In genomic region chr5:149183122-149183521, GRCm38 (mm10) we compare ENCODE assay signal across 9 mouse cellular contexts. TPM values are rescaled to one million over a fixed set of nuclear protein-coding genes. Genes with fewer than 3 reads are reported as not detected.
DNase-seq lines count a peak whose midpoint lies in the region; ATAC-seq and TF ChIP-seq lines count a peak whose summit lies in the region.
"Had no signal": no experiment of that assay in that cellular context is flagged by ENCODE, and none has a peak within 500 bp of the region (broad histone marks: within the 10 kb centered on the region; RNA-seq: fewer than 3 reads in every experiment).

No protein-coding gene starts in this region.

- ATAC-seq in lung, embryonic 14.5 days (ENCODE audit: insufficient read depth): no peak
- ATAC-seq in limb, embryonic 12.5 days (ENCODE audit: insufficient number of reproducible peaks, insufficient read depth, low FRiP score, low TSS enrichment, low read depth): no peak
- no peak for ATAC-seq in neural tube, embryonic 15.5 days (ENCODE audit: low FRiP score)
- no peak for ATAC-seq in frontal cortex, adult (ENCODE audit: low TSS enrichment)

- H3K27me3 ChIP-seq in lung, embryonic 14.5 days (ENCODE audit: insufficient read depth, low read length): no peaks in the 10 kb centered on the region
- no peaks in the 10 kb centered on the region for H3K27me3 ChIP-seq in limb, embryonic 12.5 days
- no peaks in the 10 kb centered on the region for H3K27me3 ChIP-seq in neural tube, embryonic 15.5 days (replicated peaks)

- TF ChIP-seq POLR2A in embryonic fibroblast, embryonic 13.5 days (IDR thresholded peaks at IDR 0.05; ENCODE audit: low read depth, low read length): no peak

- no peaks in the 10 kb centered on the region for H3K9me3 ChIP-seq in lung, embryonic 14.5 days (ENCODE audit: low read depth, low read length)
- H3K9me3 ChIP-seq in limb, embryonic 12.5 days: no peaks in the 10 kb centered on the region
- no peaks in the 10 kb centered on the region for H3K9me3 ChIP-seq in neural tube, embryonic 15.5 days (replicated peaks)

- peak overlapping the region; percentile 71 for H3K4me2 ChIP-seq in lung, embryonic 14.5 days
- H3K4me2 ChIP-seq in limb, embryonic 12.5 days: peak overlapping the region; percentile 61
- peak overlapping the region; percentile 66 for H3K4me2 ChIP-seq in neural tube, embryonic 15.5 days

- DNase-seq in lung, embryonic 14.5 days: no peak
- DNase-seq in lung, postnatal 25 days (ENCODE audit: low spot score): no peak
- DNase-seq in adrenal gland, adult 8-10 months: no peak
- DNase-seq in cerebellum, postnatal 14 days: no peak
- DNase-seq: thymus, adult 2 months had no signal

- H3K36me3 ChIP-seq in lung, embryonic 14.5 days (ENCODE audit: insufficient read depth): no peaks in the 10 kb centered on the region
- peaks cover under 1% of the 10 kb centered on the region; the same call in 1 of the 2 replicates for H3K36me3 ChIP-seq in limb, embryonic 12.5 days
- H3K36me3 ChIP-seq in neural tube, embryonic 15.5 days: no peaks in the 10 kb centered on the region

- peak overlapping the region; percentile 97 for H3K27ac ChIP-seq in lung, embryonic 14.5 days (ENCODE audit: low read depth)
- peak overlapping the region; percentile 97 for H3K27ac ChIP-seq in embryonic fibroblast, embryonic 13.5 days (ENCODE audit: insufficient read depth, low read length)
- no peak overlapping the region for H3K27ac ChIP-seq in limb, embryonic 12.5 days
- peak overlapping the region; percentile 97; the same call in 1 of the 2 replicates for H3K27ac ChIP-seq in neural tube, embryonic 15.5 days (replicated peaks)

- WGBS in lung, embryonic 14.5 days: 19% methylated on average over 1 of the region's 1 CpGs
- WGBS in limb, embryonic 12.5 days: 20% methylated on average over 1 of the region's 1 CpGs
- WGBS in neural tube, embryonic 15.5 days: 25% methylated on average over 1 of the region's 1 CpGs

- peak overlapping the region; percentile 78 for H3K4me3 ChIP-seq in lung, embryonic 14.5 days (ENCODE audit: low read depth, low read length)
- peak overlapping the region; percentile 67; the same call in 1 of the 2 replicates for H3K4me3 ChIP-seq in embryonic fibroblast, embryonic 13.5 days (ENCODE audit: insufficient read depth, low read length)
- peak overlapping the region; percentile 75 for H3K4me3 ChIP-seq in limb, embryonic 12.5 days (replicated peaks)
- peak overlapping the region; percentile 66 for H3K4me3 ChIP-seq in neural tube, embryonic 15.5 days (replicated peaks)

- peaks cover 5% of the 10 kb centered on the region; the same call in 1 of the 2 replicates for H3K4me1 ChIP-seq in lung, embryonic 14.5 days (ENCODE audit: insufficient read depth)
- H3K4me1 ChIP-seq in embryonic fibroblast, embryonic 13.5 days (ENCODE audit: control insufficient read depth, insufficient read depth, low read length): no peaks in the 10 kb centered on the region
- H3K4me1 ChIP-seq in limb, embryonic 12.5 days (replicated peaks): peaks cover 21% of the 10 kb centered on the region
- peaks cover 29% of the 10 kb centered on the region for H3K4me1 ChIP-seq in neural tube, embryonic 15.5 days

- TF ChIP-seq CTCF in lung, embryonic 14.5 days (IDR thresholded peaks at IDR 0.05; ENCODE audit: low read depth): no peak
- no peak for TF ChIP-seq CTCF in embryonic fibroblast, embryonic 13.5 days (IDR thresholded peaks at IDR 0.05; ENCODE audit: borderline replicate concordance, insufficient read depth, low read length)

- H3K9ac ChIP-seq in lung, embryonic 14.5 days: peak overlapping the region; percentile 92
- H3K9ac ChIP-seq in limb, embryonic 12.5 days (replicated peaks): peak overlapping the region; percentile 81; the same call in 1 of the 2 replicates
- H3K9ac ChIP-seq in neural tube, embryonic 15.5 days (replicated peaks): peak overlapping the region; percentile 81; the same call in 1 of the 2 replicates

RNA-seq across cellular contexts. Expression of gene Uspl1, which starts 1.0 kb away (rescaled TPM):
- polyA plus RNA-seq in lung, embryonic 14.5 days (2014; fragmentation: Nextera tagmentation; extraction: Ambion mirVana): 48.7 and 49.7 TPM in 2 replicates
- 31.3 and 37.2 TPM in 2 replicates for polyA plus RNA-seq in embryonic fibroblast, embryonic 13.5 days (2011; ENCODE audit: insufficient read length, low read depth, missing spikeins)
- polyA plus RNA-seq in limb, embryonic 12.5 days (2016; fragmentation: Nextera tagmentation; extraction: Ambion mirVana): 72.7 and 75.0 TPM in 2 replicates
- 56.1 and 57.1 TPM in 2 replicates for polyA plus RNA-seq in neural tube, embryonic 15.5 days (2015; fragmentation: Nextera tagmentation; extraction: Ambion mirVana)
- 10 to 100 TPM; 34.8 to 44.1 (median 37.0) TPM for total RNA-seq in adrenal gland, adult 8-10 months (2022)

RNA-seq across cellular contexts. Expression of gene Hmgb1, which starts 1.2 kb away (rescaled TPM):
- polyA plus RNA-seq in lung, embryonic 14.5 days (2014; fragmentation: Nextera tagmentation; extraction: Ambion mirVana): 2,008 and 2,115 TPM in 2 replicates
- 131 and 138 TPM in 2 replicates for polyA plus RNA-seq in embryonic fibroblast, embryonic 13.5 days (2011; ENCODE audit: insufficient read length, low read depth, missing spikeins)
- polyA plus RNA-seq in limb, embryonic 12.5 days (2016; fragmentation: Nextera tagmentation; extraction: Ambion mirVana): 1,952 and 2,010 TPM in 2 replicates
- polyA plus RNA-seq in neural tube, embryonic 15.5 days (2015; fragmentation: Nextera tagmentation; extraction: Ambion mirVana): 674 and 837 TPM in 2 replicates
- 100 to 1,000 TPM; 138 to 162 (median 149) TPM for total RNA-seq in adrenal gland, adult 8-10 months (2022)
